Mouse (Mus musculus) hematopoietic stem cell, adult 5-6 weeks (primary cell): ENCODE measurements around the gene Gm44503. TPM values are rescaled to one million over a fixed set of nuclear protein-coding genes. Genes with fewer than 3 reads are reported as not detected.

ENCODE experiments used
- ATAC-seq, 2 experiments: fragments of 125-278 bp in 1 of 2; replicated peaks in 1 of 2; 2 replicates each; pipeline ENCODE4 v1.8.0; 2016 to 2017; ENCODE audit warnings: inconsistent platforms in 2 of 2, mild to moderate bottlenecking in 2 of 2, moderate number of reproducible peaks in 2 of 2, low read depth in 1 of 2, moderate TSS enrichment in 1 of 2; ENCODE audit not compliant: low FRiP score in 2 of 2, poor library complexity in 2 of 2, severe bottlenecking in 2 of 2, insufficient read depth in 1 of 2, low TSS enrichment in 1 of 2
- total RNA-seq: library from RNA; stranded (forward); fragments of 172-1452, 232-1000 nt; gene quantifications from 2 replicates; pipeline ENCODE4 v1.2.3, GENCODE M21; 2017

The Gm44503 gene
- total RNA-seq, 1 experiment from 2014 or later: not detected

- ATAC-seq: no peak
Measured at GRCm38 (mm10) chr9:72961959-72962358, 3.3 kb downstream of the Gm44503 start.

GRCm38 (mm10) chr9:72968349-72969061 is 9.9 kb downstream of the Gm44503 start:
- ATAC-seq: peak; percentile 90

- peak; percentile 29 to 38; a peak in 1 of 4 replicates for ATAC-seq
Measured at GRCm38 (mm10) chr9:72969874-72970273, 11.2 kb downstream of the Gm44503 start.

- ATAC-seq: no peak
Measured at GRCm38 (mm10) chr9:72972435-72972834, 13.8 kb downstream of the Gm44503 start.

- ATAC-seq: no peak
Measured at GRCm38 (mm10) chr9:72972984-72973383, 14.3 kb downstream of the Gm44503 start.

GRCm38 (mm10) chr9:72974734-72975133 is 16.1 kb downstream of the Gm44503 start:
- ATAC-seq: peak in 1 of 2 experiments; percentile 45; a peak in 1 of 4 replicates

- no peak for ATAC-seq
Measured at GRCm38 (mm10) chr9:72975242-72975641, 16.6 kb downstream of the Gm44503 start.

- ATAC-seq: no peak
Measured at GRCm38 (mm10) chr9:72983066-72983465, 24.4 kb downstream of the Gm44503 start.

- peak; percentile 99 for ATAC-seq
Measured at GRCm38 (mm10) chr9:72985250-72986220, 26.9 kb downstream of the Gm44503 start, which contains the start of the genes Ccpg1os and Ccpg1. Ccpg1os (minus strand) TSS chr9:72985382. Ccpg1 (plus strand) TSS chr9:72985429.

GRCm38 (mm10) chr9:72987703-72988102 is 29.1 kb downstream of the Gm44503 start:
- ATAC-seq: no peak

- ATAC-seq: no peak
Measured at GRCm38 (mm10) chr9:72988706-72989105, 30.1 kb downstream of the Gm44503 start.

GRCm38 (mm10) chr9:72991420-72991819 is 32.8 kb downstream of the Gm44503 start:
- ATAC-seq: peak in 1 of 2 experiments; percentile 48; a peak in 1 of 4 replicates

- ATAC-seq: no peak
Measured at GRCm38 (mm10) chr9:72992576-72992975, 33.9 kb downstream of the Gm44503 start.

- ATAC-seq: no peak
Measured at GRCm38 (mm10) chr9:72996167-72996566, 37.5 kb downstream of the Gm44503 start.

- ATAC-seq: no peak
Measured at GRCm38 (mm10) chr9:72996806-72997205, 38.2 kb downstream of the Gm44503 start.

- no peak for ATAC-seq
Measured at GRCm38 (mm10) chr9:73000487-73000886, 41.8 kb downstream of the Gm44503 start.

GRCm38 (mm10) chr9:73001314-73002011 is 42.8 kb downstream of the Gm44503 start:
- ATAC-seq: no peak; a peak in 1 of 4 replicates
